Mouse (Mus musculus) subcutaneous adipose tissue, adult 2 months (tissue): Measurements from ENCODE around the gene Thbs3. TPM values are rescaled to one million over a fixed set of nuclear protein-coding genes. Genes with fewer than 3 reads are reported as not detected.

Source experiments
- polyA plus RNA-seq: library from polyadenylated mRNA; depleted of rRNA; stranded (reverse); fragments of >200 nt; gene quantifications from 2 replicates; pipeline ENCODE4 v1.2.3, GENCODE M21; 2012; ENCODE audit warnings: low replicate concordance; rRNA removed

The Thbs3 gene
- polyA plus RNA-seq = 55.5 and 268 TPM in 2 replicates

DNA sequence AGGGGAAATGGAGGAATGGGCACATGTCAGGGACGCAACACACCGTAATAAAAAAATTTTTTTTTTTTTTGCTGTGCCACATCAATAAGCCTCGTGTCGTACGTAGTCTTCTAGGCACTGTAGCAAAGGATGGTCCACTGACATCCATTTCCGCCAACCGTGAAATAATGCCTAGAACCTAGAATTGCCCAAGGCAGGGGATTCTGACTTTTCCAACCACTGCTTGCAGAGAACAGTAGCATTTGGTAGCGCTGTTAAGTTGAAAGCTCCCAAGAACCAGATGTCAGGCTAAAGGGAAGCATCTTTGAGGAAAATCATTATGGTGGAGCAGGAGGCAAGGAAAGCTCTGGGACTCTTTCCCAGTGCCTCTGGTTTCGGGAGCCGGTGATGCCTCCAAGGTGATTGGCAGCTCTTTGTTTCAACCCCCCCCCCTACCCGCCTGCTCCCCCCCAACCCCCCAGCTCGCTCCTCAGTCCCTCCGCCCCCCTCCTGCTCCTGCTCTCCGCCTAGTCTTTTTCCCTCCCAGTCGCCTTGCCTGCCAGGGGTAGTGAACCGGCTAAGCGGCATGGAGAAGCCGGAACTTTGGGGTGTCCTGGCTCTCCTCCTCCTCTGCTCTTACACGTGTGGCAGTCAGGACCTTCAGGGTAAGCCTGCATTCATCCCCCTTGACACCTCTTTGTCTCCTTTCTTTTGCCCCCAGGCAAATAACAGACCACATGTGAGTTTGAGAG lies at the start of gene Thbs3:
TSS of gene Thbs3 (plus strand) at position 500 of the 731 bp plus-strand sequence.

DNA sequence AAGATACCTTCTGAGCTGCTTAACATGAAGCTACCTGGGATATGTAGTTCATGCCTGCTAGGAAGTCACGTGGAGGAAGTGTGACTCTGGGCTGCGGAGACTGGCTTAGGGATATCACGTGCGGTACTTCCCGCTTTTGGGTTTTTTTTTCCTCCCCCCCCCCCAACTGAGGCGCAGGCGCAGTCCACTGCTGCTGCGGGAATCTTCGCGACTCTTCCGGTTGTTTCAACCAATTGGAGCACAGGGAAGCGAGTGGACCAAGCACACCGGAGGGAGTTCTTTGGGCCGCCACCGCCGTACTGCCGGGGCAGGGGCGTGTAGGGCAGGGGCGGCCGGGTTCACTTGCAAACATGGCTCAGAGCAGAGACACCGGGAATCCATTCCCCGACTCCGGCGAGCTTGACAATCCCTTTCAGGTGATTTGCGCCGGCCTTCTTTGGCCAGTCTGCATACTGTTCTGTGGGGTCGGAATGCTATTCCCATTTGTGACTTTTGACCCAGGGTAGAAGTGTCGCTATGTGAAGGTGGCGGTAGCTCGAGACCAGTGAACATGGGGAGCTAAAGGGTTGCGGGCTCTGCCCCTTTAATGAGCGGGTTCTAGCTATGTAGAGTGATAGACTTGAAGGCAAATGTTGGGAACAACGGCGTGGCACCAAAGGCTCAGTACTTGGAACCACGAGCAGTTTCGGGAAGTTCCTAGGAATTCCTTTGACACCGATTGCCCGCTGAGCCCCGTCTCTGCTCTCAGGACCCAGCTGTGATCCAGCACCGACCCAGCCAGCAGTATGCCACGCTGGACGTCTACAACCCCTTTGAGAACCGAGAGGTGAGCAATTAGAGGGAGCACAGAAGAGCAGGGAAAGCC lies 37.5 kb upstream of the Thbs3 start, which contains the start of gene Scamp3:
TSS of gene Scamp3 (plus strand) at position 232 of the 865 bp plus-strand sequence.

GRCm38 (mm10) chr3:89183058-89183958 lies 31.7 kb upstream of the Thbs3 start, which contains the start of gene Fam189b:
Fam189b (plus strand) TSS chr3:89183143.

DNA sequence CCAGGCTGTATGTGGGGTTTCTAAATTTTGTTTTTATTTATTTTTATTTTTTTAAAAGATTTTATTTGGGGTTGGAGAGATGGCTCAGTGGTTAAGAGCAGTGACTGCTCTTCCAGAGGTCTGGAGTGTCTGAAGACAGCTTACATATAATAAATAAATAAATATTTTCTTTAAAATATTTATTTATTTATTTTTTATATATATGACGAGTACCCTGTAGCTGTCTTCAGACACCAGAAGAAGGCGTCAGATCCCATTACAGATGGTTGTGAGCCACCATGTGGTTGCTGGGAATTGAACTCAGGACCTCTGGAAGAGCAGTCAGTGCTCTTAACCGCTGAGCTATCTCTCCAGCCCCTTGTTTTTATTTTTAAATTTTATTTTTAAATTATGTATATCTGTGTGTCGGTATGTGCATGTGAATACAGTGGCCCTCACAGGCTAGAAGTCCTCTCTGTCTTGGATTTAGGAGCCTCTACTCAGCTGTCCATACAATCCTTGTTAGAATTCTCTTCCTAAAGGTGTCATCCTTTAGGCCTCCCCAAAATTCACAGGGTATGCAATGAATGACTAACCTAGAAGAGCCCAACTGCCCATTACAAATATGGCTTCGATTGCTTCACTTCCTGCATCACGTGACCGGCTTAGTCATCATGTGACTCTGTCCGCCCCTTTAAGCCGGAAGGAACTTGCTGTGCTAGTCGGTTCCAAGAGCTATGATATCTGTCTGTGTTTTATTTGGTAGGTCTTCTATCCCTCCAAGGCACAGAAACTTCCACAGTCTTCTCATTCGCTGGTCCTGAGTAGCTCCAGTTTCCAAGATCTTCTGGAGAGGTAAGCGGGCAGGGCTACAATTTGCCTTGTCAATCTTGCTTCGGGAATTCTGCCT lies 12.5 kb upstream of the Thbs3 start, which contains the start of gene Gba:
TSS of gene Gba (plus strand) at position 676 of the 889 bp plus-strand sequence.

GRCm38 (mm10) chr3:89226900-89227299 lies 11.9 kb downstream of the Thbs3 start, which contains the start of gene Mtx1:
Mtx1 (minus strand) TSS chr3:89227088.

GRCm38 (mm10) chr3:89228836-89229235 lies 13.9 kb downstream of the Thbs3 start, which contains the start of gene Muc1:
Muc1 (plus strand) TSS chr3:89229057.

DNA sequence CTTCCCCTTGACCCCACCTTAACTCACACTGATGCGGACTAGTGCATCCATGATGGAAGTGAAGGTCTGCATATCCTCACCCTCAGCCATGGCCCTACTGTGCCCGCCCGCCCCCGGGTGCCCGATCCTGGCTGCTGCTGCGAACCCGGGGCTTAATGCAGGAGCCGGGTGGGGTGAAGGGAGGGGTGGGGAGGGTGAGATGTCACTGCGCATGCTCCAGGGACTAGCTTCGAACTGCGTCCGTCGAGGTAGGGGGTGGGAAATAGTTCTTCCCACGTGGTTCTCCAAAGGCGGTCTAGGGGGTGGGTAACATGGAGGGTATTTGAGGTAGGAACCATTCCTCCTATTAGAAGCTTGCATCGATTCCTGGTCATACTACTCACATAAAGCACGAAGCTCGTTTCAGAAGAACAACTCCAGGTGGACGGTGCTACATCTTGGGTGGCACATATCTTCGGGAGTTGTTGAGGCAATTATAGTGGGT lies 30.8 kb downstream of the Thbs3 start, which contains the start of gene Krtcap2:
TSS of gene Krtcap2 (plus strand) at position 279 of the 484 bp plus-strand sequence.

GRCm38 (mm10) chr3:89246261-89247100 lies 31.5 kb downstream of the Thbs3 start, which contains the start of gene Trim46:
Trim46 (minus strand) TSS chr3:89246309.

DNA sequence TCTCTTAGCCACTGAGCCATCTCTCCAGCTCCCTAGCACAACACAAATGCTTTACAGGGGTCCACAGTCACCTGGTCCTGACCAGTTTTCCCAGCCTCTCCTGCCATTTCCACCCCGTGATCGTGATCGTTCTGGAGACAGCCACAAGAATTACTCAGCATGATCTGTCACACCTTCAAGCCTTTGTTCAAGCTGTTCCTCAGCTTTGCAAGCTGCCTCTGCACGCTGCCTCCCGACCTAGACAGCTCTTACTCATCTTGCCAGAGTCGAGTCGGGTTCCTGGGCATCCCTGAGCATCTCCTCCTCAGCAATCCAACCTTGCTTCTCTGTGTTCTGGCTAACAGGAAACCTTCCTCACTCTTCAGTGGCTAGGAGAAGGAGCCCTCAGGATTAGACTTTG lies 44.1 kb downstream of the Thbs3 start, which contains the start of gene Dpm3:
TSS of gene Dpm3 (plus strand) at position 283 of the 400 bp plus-strand sequence.

GRCm38 (mm10) chr3:89270051-89270755 lies 55.2 kb downstream of the Thbs3 start, which contains the start of gene Slc50a1:
Slc50a1 (minus strand) TSS chr3:89270570.

Other genes with a start within 250 kb of the Thbs3 start
- 34.6 and 53.0 TPM in 2 replicates for gene Rusc1, start 121.9 kb upstream of the Thbs3 start, polyA plus RNA-seq
- not detected in 2 replicates for gene Gm43738, start 114.1 kb upstream of the Thbs3 start, polyA plus RNA-seq
- gene Fdps, start 113.2 kb upstream of the Thbs3 start, polyA plus RNA-seq = 79.2 and 117 TPM in 2 replicates
- gene Pklr, start 79.0 kb upstream of the Thbs3 start, polyA plus RNA-seq = 1.9 TPM in 1 of 2 replicates, not detected in the other
- gene Hcn3, start 55.0 kb upstream of the Thbs3 start, polyA plus RNA-seq = 0.11 and 1.8 TPM in 2 replicates
- 52.1 and 101 TPM in 2 replicates for gene Clk2, start 50.4 kb upstream of the Thbs3 start, polyA plus RNA-seq
- 176 and 177 TPM in 2 replicates for gene Scamp3, start 37.7 kb upstream of the Thbs3 start, polyA plus RNA-seq
- gene Fam189b, start 32.0 kb upstream of the Thbs3 start, polyA plus RNA-seq = 30.0 and 81.4 TPM in 2 replicates
- gene Gba, start 12.3 kb upstream of the Thbs3 start, polyA plus RNA-seq = 119 and 134 TPM in 2 replicates
- 170 and 192 TPM in 2 replicates for gene Mtx1, start 11.9 kb downstream of the Thbs3 start, polyA plus RNA-seq
- 2.8 and 52.8 TPM in 2 replicates for gene Muc1, start 13.9 kb downstream of the Thbs3 start, polyA plus RNA-seq
- 112 and 194 TPM in 2 replicates for gene Krtcap2, start 30.8 kb downstream of the Thbs3 start, polyA plus RNA-seq
- gene Trim46, start 31.1 kb downstream of the Thbs3 start, polyA plus RNA-seq = 5.0 and 16.6 TPM in 2 replicates
- 369 and 505 TPM in 2 replicates for gene Dpm3, start 44.2 kb downstream of the Thbs3 start, polyA plus RNA-seq
- gene Slc50a1, start 55.4 kb downstream of the Thbs3 start, polyA plus RNA-seq = 187 and 197 TPM in 2 replicates
- gene Efna1, start 66.0 kb downstream of the Thbs3 start, polyA plus RNA-seq = 42.8 and 59.6 TPM in 2 replicates
- gene Efna3, start 107.8 kb downstream of the Thbs3 start, polyA plus RNA-seq = 0.56 and 5.8 TPM in 2 replicates
- 3.7 and 48.7 TPM in 2 replicates for gene Efna4, start 122.8 kb downstream of the Thbs3 start, polyA plus RNA-seq
- 211 and 374 TPM in 2 replicates for gene Adam15, start 134.8 kb downstream of the Thbs3 start, polyA plus RNA-seq
- gene Dcst2, start 146.8 kb downstream of the Thbs3 start, polyA plus RNA-seq = 2.2 and 6.3 TPM in 2 replicates
- gene Dcst1, start 150.1 kb downstream of the Thbs3 start, polyA plus RNA-seq = 1.1 and 4.6 TPM in 2 replicates
- gene Zbtb7b, start 179.6 kb downstream of the Thbs3 start, polyA plus RNA-seq = 69.1 and 111 TPM in 2 replicates
- gene Lenep, start 187.6 kb downstream of the Thbs3 start, polyA plus RNA-seq = 0.24 TPM in 1 of 2 replicates, not detected in the other
- gene Flad1, start 196.7 kb downstream of the Thbs3 start, polyA plus RNA-seq = 62.8 and 93.5 TPM in 2 replicates
- 46.2 and 57.2 TPM in 2 replicates for gene Cks1b, start 203.2 kb downstream of the Thbs3 start, polyA plus RNA-seq
- gene Shc1, start 203.3 kb downstream of the Thbs3 start, polyA plus RNA-seq = 109 and 199 TPM in 2 replicates
- gene Pygo2, start 215.0 kb downstream of the Thbs3 start, polyA plus RNA-seq = 30.5 and 69.3 TPM in 2 replicates
- 53.4 and 121 TPM in 2 replicates for gene Pbxip1, start 221.5 kb downstream of the Thbs3 start, polyA plus RNA-seq
- 67.3 and 96.9 TPM in 2 replicates for gene Pmvk, start 239.4 kb downstream of the Thbs3 start, polyA plus RNA-seq